Mouse (Mus musculus) testis, postnatal 10 days (tissue): ENCODE measurements at regions not wholly inside any gene's neighbourhood (a gene's known extent, or its start where the extent isn't known, plus 50 kb on each side); places are given as distances from the start of the nearest gene placed in this dataset.

ENCODE experiments used
- DNase-seq: peaks from one replicate; pipeline ENCODE4 v3.0.0; 2021; ENCODE audit warnings: low spot score

DNA sequence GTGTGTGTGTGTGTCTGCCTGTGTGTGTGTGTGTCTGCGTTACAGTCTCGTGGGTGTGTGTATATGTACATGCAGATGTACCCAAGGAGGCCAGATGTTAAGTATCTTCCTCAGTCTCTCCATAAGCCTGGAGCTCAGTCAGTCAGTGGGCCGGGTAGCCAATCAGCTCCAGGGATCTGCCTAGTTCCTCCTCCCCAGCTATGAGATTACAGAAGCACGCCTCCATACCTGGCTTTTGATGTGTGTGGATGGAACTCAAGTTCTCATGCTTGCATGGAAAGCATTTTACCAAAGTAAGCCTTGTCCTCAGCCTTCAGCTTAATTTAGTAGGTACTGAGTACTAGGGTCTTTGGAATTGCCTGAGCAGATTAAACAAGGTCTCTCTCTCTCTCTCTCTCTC lies 91.0 kb upstream of the Cadm1 start:
- no peak for DNase-seq

DNA sequence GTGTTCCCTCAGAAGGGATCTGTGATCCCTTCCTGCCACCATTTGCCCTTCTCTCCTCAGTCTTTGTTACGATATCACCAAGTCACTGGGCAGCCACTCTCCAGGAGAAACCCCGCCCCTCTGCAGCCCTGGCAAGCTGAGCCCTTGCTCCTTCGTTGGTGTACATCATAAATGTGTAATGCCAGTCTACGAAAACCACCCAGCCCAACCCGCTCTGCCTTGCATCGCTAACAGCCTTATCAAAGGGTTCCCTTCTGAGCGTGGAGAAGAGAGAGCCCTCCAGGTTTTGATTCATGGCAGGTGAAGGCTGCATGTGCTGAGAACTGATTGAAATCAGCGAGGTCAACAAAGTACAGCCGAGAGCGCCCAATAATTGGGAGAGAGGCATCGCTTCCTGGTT lies 90.5 kb upstream of the Cadm1 start:
- no peak for DNase-seq

DNA sequence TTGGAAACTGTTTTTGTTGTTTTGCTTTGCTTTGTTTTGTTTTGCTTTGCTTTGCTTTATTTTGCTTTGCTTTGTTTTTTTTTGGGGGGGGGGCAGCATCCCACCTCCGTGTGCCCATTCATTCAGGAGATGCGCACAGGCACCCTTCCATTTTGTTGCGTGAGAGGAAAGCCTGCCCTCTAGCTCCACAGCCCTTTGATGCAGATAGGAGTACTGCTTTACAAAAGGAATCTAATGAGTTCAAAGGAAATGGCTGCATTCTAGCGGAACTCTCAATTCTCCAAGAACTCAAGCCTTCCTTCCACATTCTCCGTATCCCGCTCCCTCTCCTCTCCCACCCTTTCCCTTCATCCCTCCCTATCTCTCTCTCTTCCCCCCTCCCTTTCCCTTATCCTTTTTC lies 89.8 kb upstream of the Cadm1 start:
- DNase-seq = no peak

DNA sequence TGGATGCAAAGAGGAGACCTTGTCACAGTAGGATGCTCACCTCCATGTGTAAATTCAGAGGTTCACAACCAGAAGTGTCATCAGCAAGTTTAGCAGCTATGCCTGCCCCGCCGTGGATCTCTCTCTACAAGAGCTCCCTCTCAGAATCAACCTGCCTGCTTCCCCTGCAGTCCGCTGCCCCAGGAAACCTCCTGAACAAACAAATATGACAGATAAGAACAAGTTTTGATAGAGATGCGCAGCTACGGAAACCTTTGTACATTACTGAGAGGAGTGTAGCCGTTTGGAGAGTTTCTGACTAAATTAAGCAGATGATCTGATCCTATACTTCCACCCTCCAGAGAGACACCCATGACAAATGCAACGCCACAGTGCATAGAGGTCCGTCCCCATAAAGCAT lies 88.8 kb upstream of the Cadm1 start:
- no peak for DNase-seq

DNA sequence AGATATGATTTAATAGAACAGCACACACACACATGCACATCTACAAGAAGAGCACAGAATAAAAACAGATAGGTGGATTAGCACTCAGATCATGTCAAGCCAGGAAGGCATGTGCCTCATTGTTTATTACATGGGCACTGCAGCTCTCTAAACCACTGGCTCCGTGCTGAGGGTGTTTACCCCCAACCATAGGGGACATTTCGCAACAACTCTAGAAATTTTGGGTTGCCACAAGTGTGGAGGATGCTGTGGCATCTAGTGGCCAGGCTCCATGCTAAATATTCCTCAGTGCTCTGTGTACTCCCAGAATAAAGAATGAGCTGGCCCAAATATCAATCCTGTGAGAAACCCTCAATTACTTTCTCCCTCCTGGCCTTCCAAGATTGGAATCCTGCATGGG lies 85.8 kb upstream of the Cadm1 start:
- no peak for DNase-seq

DNA sequence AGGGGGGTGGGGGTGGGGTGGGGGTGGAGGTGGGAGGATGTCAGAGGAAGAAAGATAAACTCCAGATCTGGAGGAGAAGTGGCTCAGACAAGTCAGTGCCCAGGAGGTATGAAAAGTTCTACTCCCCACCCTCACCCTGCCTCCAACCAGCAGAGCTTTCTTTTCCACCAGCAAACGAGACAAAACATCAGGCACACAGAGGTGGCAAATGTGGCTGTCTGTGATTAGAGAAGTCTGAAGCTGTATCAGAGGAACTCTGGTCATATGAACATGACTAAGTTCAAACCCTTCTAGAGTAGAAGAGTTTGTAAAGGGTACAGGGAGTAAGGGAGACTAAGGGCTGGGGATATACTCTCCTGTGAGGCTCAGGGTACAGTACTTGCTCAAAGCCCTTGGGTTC lies 85.2 kb upstream of the Cadm1 start:
- DNase-seq = no peak

DNA sequence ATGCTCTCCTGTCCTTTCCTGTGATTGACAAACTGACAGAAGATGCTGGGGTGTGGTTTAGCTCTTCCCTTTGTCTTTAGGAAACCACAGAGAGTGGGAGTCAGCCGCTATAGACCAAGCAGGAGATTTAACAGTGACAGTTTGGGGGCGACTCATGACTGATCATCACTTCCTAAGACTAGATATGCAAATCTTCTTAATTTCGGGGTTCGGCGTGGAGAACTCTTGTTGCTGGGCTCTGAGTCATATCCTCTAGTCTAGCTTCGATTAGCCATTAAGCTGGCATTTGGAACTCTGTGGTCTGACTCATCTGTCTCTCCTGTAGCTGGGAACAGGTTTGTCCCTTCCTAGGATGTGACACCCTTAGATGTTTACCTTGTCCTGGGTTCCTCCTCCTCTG lies 84.6 kb upstream of the Cadm1 start:
- no peak for DNase-seq

DNA sequence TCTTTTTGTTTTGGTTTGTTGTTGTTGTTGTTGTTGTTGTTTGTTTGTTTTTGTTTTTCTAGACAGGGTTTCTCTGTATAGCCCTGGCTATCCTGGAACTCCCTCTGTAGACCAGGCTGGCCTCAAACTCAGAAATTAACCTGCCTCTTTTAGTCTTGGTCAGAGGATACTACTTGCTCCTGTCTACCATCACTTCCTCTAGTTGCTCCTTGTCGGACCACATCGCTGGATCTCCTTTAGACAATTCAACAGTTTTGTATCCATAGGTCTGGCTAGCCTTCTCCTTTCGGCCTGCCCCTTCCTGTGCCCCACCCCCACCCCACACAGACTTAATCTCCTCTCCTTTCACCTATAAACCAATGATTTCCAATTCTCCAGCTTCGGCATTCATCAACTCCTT lies 77.2 kb upstream of the Cadm1 start:
- DNase-seq = no peak

DNA sequence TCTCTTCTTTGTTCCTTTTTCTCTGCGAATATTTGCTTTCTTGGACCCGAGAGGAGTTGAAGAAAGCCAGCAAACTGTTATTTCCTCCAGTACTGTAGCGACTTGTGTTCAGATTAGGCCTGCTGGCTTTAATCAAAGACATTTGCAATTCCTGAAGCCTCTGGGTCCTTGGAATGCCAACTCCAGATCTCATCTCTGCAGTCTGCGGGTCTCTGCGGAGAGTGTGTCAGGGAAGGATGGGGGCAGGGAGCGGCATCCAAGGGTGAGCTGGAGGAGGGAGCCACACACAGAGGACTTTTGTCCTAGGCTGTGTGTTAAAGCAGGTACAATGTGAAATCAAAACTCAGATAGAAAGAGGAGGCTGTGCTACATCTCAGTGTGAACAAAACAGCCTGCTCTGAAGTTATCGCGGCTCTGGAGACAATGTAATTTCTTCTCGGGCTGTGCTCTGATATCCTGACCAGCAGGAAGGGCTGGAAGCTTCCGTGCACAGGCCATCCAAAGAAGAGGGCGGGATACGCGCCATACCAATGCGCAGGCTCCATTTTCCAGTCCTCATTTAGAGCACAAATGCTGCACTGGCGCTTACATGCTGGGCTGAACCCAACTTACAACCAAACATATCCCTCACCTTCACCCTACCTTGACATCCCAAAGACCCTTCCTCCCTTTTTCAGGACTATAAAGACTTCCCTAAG lies 71.1 kb upstream of the Cadm1 start:
- DNase-seq = peak; percentile 79

DNA sequence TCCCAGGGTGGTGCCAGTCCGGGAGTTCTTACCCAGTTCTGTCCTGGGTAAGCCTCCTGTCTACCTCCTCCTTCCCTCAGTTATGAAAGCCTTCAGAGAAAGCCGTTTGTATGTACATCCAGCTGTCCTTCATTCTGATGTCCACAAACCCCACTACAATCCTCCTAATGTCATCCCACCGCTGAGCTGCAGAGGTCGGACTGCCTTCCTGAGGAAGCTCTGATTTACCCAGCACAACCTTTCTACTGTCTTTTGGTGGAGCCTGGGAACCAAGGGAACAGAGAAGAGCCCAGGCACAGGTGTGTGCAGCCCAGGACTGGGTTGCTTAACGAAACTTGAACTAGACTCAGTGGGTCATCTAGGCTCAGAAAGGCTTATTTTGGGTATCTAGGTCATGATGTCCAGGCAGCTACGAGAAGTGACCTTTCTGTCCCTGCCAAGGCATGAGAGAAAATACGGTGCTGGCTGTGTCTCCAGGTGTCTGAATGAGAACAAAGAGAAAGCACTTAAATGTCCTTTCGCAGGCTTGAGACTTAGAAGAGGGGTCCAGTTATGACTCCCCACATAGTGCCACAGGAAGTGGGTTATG lies 70.4 kb upstream of the Cadm1 start:
- DNase-seq = no peak

DNA sequence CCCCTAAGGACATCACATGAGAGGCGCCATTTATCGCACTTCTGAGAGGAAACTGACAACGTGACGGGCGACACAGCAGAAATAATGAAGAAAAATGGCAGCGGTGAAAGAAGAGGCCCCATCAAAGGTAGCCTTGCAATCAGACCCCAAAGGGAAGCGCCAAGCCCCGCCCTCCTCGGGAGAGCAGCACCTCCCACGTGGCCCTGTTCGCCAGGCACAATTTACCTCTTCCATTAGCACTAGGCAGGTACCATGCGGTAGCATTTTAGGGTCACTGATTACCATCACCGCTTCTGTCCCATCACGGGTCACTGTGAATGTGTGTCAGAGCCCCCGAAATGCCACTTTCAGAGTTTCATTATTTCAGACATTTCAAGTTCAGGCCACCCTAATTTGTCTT lies 69.7 kb upstream of the Cadm1 start:
- DNase-seq = peak; percentile 48

DNA sequence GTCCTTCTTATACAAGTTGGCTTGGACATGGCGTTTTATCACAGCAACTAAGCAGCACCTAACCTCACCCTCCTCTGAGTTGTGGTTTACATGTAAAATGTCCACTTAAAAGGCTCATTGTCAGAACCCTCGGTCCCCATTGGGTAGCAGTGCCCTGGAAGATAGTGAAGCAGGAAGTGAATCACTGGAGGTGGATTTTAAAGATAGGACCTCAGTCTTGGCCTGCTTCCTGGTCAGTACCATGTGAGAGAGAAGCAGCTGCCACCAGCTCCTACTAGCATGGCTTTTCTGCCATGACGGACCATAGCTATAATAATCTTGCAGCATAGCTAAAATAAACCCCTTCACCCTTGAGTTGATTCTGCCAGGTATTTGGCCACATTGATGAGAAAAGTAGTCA lies 68.1 kb upstream of the Cadm1 start:
- DNase-seq = no peak

DNA sequence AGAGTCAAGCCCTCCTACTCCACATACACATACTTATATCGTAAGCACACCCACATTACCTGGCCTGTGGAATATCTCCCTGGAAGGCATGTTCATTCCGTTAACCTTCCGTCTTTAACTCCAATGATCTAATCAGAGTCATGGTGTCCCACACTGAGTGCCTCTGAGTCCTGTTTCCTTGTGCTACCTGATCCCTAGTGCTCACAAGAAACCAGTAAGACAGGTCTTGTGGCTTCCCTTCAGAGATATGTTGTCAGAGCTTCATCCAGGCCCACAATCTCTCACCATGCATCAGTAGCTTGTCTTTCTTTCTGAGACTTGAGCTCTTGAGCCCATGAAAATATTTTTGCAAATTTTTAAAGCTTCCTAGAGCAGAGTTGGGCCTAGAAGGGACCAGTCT lies 63.2 kb upstream of the Cadm1 start:
- no peak for DNase-seq

DNA sequence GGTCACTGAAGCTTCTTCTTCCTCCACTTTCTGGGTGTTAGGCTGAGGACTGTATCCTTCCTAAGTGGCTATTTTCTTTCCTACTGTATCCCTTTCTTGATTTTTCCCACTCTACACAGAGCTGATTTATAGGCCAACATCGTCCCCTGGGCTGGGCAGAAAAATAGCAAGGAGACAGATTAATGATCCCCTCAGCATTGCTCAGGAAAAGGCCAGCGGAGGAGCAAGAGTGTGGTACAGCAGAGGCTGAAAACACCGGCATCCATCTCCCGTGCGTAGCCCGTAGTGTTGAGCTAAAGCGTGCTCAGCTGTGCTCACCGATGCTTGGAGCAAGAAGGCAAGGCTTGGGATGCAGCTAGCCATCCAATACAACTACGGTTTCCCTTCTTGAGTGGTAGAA lies 62.2 kb upstream of the Cadm1 start:
- no peak for DNase-seq

DNA sequence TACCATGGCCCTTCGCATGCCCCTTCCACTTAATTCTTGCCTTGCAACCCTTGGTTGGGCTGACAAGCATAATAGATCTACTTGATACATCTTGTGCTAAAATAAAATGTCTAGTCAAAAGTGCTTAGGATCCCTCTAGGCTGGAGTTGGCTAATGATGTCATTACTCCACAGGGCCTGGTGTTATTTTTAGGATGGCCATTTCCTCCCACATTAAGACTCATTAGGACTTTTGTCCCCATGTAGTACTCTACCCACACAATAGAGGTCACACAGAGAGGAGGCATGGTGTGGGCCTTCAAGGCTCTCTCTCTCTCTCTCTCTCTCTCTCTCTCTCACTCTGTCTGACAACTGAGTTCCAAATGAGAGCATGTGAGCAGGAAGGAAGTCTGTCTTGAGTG lies 60.4 kb upstream of the Cadm1 start:
- DNase-seq = no peak

DNA sequence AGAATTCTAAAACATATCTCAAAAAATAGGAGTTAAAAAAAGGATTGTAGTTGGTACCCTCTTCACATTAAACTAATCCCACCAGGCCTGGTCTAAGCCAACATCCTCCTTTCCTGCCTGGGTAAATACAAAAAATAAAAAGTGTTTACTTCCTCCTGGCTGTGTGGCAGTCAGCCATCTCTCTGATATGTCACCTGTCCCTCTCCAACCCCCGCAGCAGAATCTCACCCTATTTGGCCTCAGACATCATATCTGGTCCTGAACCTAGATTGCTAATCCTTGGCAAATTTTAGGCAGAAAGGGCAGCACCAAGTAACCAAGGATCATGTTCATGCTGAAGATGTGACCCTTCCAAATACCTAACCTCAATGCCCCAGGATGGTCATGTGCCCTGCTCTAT lies 59.2 kb upstream of the Cadm1 start:
- DNase-seq = no peak

DNA sequence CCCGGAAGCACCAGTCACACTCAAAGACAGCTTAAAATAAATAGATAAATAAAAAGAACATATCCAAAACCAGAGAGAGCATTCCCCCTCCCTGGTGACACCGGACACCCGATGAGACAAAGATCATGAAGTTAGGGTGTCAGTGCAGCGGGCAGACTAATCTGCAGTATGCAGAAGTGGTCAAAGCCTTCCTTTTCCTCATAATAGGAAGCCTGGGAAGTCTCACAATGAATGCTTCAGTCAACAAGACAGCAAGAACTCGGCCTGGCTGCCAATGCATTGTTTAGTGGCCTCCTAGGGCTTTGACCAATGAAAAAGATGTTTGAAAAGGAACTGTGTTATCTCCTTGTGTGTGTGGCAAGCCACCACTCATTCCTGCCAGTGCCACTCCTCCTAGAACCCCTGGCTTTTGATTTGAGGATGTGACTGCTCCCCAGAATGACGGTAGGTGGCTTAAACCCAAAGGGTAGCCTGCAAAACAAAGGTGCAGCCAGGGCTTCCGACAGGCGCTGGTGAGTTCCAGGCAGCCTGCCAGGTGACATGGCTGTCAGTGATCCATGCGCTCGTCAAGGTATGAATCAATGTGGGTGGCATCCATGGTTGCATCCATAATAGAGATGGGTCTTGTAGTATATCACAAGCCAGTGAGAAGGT lies 58.1 kb upstream of the Cadm1 start:
- peak; percentile 48 for DNase-seq

DNA sequence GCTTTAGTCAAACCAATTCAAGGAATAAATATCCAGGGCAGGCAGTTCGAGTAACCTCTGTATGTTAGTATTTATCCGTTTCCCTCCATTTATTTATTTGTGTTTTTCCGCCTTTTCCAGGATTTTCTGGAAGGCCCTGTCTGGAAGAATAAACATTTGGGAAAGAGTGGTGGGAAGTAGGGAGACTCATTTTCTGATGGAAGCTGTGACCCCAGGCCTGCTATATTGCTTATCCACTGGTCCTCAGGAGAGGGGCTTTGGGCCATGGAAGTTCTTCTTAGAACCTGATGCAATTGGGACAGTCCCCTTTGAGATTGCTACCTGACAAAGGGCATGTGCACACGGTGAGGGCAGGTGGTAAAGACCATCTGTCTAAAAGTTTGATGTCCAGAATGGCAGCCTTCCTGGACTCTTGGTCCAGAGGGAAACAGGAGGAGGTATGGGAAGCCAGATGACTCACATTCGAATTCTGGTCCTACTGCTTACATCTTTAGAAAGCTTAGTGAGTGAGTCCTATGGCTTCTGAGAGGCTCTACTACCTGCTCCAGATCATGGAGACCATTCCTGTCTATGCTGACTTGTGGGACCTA lies 56.1 kb upstream of the Cadm1 start:
- DNase-seq = no peak

DNA sequence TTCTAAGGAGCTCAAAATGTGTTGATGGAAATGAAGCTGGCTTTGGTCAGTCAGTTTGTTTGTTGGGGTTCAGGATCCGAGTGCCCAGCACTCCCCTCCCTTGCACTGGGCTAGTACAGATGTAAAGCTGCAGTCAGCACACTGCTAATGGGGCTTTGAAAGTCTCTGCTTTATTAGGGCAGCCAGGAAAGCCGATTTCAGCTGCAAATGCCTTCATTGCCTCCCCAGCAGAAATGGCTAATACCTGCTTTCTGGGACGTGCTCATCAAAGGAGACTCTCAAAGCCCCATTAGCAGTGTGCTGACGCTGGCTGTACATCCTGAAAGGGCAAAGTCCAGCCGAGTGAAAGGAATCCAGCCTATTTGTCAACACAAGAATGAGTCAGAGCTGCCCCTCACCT lies 55.2 kb upstream of the Cadm1 start:
- DNase-seq = no peak

DNA sequence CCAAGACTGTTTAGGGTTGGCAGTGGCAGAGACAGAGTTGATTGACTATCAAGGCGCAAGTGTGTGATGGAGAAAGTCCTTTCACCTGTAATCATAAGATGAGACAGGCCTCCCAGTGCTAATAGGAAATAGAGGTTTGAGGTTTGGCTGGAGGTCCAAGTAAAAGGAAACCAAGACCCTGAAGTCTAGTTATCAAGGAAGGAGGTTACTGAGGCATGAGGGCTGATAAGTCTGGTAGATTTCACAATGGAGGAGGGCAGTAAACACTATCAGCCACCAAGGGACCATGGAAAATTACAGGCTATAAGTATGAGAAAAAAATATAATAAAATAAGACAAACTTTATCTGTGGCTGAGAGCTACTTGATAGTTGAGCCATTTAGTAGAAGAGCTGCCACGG lies 52.1 kb upstream of the Cadm1 start:
- no peak for DNase-seq
